Mouse (Mus musculus): ENCODE results near the gene Ogfod3. TPM values are rescaled to one million over a fixed set of nuclear protein-coding genes. Genes with fewer than 3 reads are reported as not detected.
A peak's percentile ranks its signal among the peaks of the same experiment; 100 is the strongest.

Ogfod3 gene
- polyA plus RNA-seq, 1 experiment from 2014 or later, result 17.9 TPM

GRCm38 (mm10) chr11:121138732-121139131 lies 65.8 kb downstream of the Ogfod3 start:
- WGBS (ENCODE audit: insufficient replicate concordance), result 53% methylated on average over 6 of the region's 6 CpGs
- TF ChIP-seq EP300 (IDR thresholded peaks at IDR 0.05; ENCODE audit: low read depth) (no peak), CTCF (IDR thresholded peaks at IDR 0.05; ENCODE audit: low read depth) (peak; percentile 39)

DNA sequence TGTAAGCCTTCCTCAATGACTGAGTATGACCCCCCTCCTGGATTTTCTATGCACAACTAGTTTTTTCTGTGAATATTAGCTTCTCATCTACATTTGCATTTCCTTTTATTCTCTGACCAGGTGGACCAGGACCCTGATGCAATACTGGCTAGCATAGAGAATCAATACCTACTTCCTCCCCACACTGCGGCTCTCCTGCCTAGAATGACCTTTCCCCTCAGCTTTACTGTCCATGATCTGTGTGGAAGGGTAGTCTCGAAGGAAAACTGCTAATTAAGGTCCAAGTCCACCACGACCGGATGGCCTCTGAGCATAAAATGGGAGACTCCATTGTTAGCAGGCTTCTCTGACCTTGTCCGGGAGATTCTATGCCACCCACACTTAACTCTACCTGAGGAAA lies 66.8 kb downstream of the Ogfod3 start:
- Histone ChIP-seq H3K4me2 (ENCODE audit: low read depth, low read length) (no peak overlapping the region), H3K4me3 (ENCODE audit: low read depth, low read length) (no peak overlapping the region), H3K27me3 (ENCODE audit: insufficient read depth, low read length) (no peaks in the 10 kb centered on the region), H3K4me1 (ENCODE audit: insufficient read depth) (peaks cover 5% of the 10 kb centered on the region), H3K9ac (replicated peaks) (no peak overlapping the region), H3K27ac (ENCODE audit: low read depth) (peak overlapping the region; percentile 60), H3K9me3 (ENCODE audit: low read length) (no peaks in the 10 kb centered on the region), H3K36me3 (replicated peaks; ENCODE audit: insufficient read depth, low read length) (no peaks in the 10 kb centered on the region)
- no peak for DNase-seq
- no peak for TF ChIP-seq EP300 (IDR thresholded peaks at IDR 0.05; ENCODE audit: low read depth)
- no peak for TF ChIP-seq CTCF (IDR thresholded peaks at IDR 0.05; ENCODE audit: low read depth)
- ATAC-seq, result peak; percentile 79
- WGBS (ENCODE audit: insufficient replicate concordance), result 52% methylated on average over 5 of the region's 5 CpGs

More at GRCm38 (mm10) chr11:121138732-121139131, 65.8 kb downstream of the Ogfod3 start:
- ATAC-seq, result no peak
- Histone ChIP-seq H3K4me2 (ENCODE audit: low read depth, low read length) (no peak overlapping the region), H3K9me3 (ENCODE audit: low read length) (no peaks in the 10 kb centered on the region), H3K27ac (ENCODE audit: low read depth) (no peak overlapping the region), H3K4me1 (ENCODE audit: insufficient read depth) (peaks cover 10% of the 10 kb centered on the region), H3K27me3 (ENCODE audit: insufficient read depth, low read length) (no peaks in the 10 kb centered on the region), H3K36me3 (replicated peaks; ENCODE audit: insufficient read depth, low read length) (no peaks in the 10 kb centered on the region), H3K4me3 (ENCODE audit: low read depth, low read length) (no peak overlapping the region), H3K9ac (replicated peaks) (no peak overlapping the region)
- DNase-seq, result no peak

GRCm38 (mm10) chr11:121134600-121134999 lies 69.9 kb downstream of the Ogfod3 start:
- no peak for ATAC-seq
- no peaks in the 10 kb centered on the region for H3K9me3 ChIP-seq (ENCODE audit: low read length)
- no peak overlapping the region for H3K9ac ChIP-seq (replicated peaks)
- H3K36me3 ChIP-seq (replicated peaks; ENCODE audit: insufficient read depth, low read length), result no peaks in the 10 kb centered on the region
- no peak for TF ChIP-seq CTCF (IDR thresholded peaks at IDR 0.05; ENCODE audit: low read depth)
- no peak for TF ChIP-seq EP300 (IDR thresholded peaks at IDR 0.05; ENCODE audit: low read depth)
- WGBS (ENCODE audit: insufficient replicate concordance), result 50% methylated on average over 1 of the region's 1 CpGs
- DNase-seq, result no peak
- no peak overlapping the region for H3K27ac ChIP-seq (ENCODE audit: low read depth)
- peaks cover 5% of the 10 kb centered on the region; the same call in 1 of the 2 replicates for H3K4me1 ChIP-seq (ENCODE audit: insufficient read depth)
- H3K4me2 ChIP-seq (ENCODE audit: low read depth, low read length), result no peak overlapping the region
- no peaks in the 10 kb centered on the region for H3K27me3 ChIP-seq (ENCODE audit: insufficient read depth, low read length)
- no peak overlapping the region for H3K4me3 ChIP-seq (ENCODE audit: low read depth, low read length)

DNA sequence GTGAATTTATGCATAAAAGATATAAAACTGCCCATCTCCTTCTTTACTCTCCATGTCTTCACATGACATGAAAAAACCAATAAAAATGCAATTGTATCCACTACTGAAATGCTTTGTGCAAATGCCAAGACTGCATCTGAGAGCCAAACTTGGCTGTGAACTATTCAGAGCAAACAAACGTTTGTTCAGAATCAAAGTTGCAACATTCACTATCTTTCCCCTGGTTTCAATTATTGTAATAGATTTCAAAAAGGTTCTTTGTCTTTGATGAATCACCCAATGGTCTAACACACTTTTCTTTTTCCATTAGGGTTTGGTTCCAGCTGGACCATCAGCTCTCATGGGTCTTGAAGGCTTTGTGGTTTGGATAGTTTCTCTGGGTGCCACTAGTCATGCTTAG lies 74.9 kb downstream of the Ogfod3 start:
- 46% methylated on average over 1 of the region's 1 CpGs for WGBS (ENCODE audit: insufficient replicate concordance)
- Histone ChIP-seq H3K4me3 (ENCODE audit: low read depth, low read length) (no peak overlapping the region), H3K9me3 (ENCODE audit: low read length) (no peaks in the 10 kb centered on the region), H3K4me1 (ENCODE audit: insufficient read depth) (0 out of 2 replicates have a peak, but pooled peaks cover 3% of the 10 kb centered on the region), H3K4me2 (ENCODE audit: low read depth, low read length) (no peak overlapping the region), H3K36me3 (replicated peaks; ENCODE audit: insufficient read depth, low read length) (no peaks in the 10 kb centered on the region), H3K9ac (replicated peaks) (no peak overlapping the region), H3K27me3 (ENCODE audit: insufficient read depth, low read length) (no peaks in the 10 kb centered on the region), H3K27ac (ENCODE audit: low read depth) (no peak overlapping the region)
- DNase-seq, result no peak
- ATAC-seq, result no peak
- no peak for TF ChIP-seq EP300 (IDR thresholded peaks at IDR 0.05; ENCODE audit: low read depth)
- TF ChIP-seq CTCF (IDR thresholded peaks at IDR 0.05; ENCODE audit: low read depth), result no peak

Other genes with a start within 250 kb of the Ogfod3 start
- gene Csnk1d, start 213.4 kb downstream of the Ogfod3 start, polyA plus RNA-seq (2015; fragmentation: Nextera tagmentation; extraction: Ambion mirVana), result 29.9 and 30.0 TPM in 2 replicates
- gene Cd7, start 165.3 kb downstream of the Ogfod3 start, polyA plus RNA-seq (2015; fragmentation: Nextera tagmentation; extraction: Ambion mirVana), result 3.2 and 3.3 TPM in 2 replicates
- 0.05 and 0.23 TPM in 2 replicates for gene Sectm1b, start 141.1 kb downstream of the Ogfod3 start, polyA plus RNA-seq (2015; fragmentation: Nextera tagmentation; extraction: Ambion mirVana)
- 1.7 and 2.0 TPM in 2 replicates for gene Sectm1a, start 123.5 kb downstream of the Ogfod3 start, polyA plus RNA-seq (2015; fragmentation: Nextera tagmentation; extraction: Ambion mirVana)
- 0.05 TPM in 1 of 2 replicates, not detected in the other for gene Tex19.2, start 86.0 kb downstream of the Ogfod3 start, polyA plus RNA-seq (2015; fragmentation: Nextera tagmentation; extraction: Ambion mirVana)
- gene Tex19.1, start 58.6 kb downstream of the Ogfod3 start, polyA plus RNA-seq (2015; fragmentation: Nextera tagmentation; extraction: Ambion mirVana), result not detected in 2 replicates
- gene Uts2r, start 44.4 kb downstream of the Ogfod3 start, polyA plus RNA-seq (2015; fragmentation: Nextera tagmentation; extraction: Ambion mirVana), result not detected in 2 replicates
- 2.3 and 3.2 TPM in 2 replicates for gene Hexdc, start 278 bp downstream of the Ogfod3 start, polyA plus RNA-seq (2015; fragmentation: Nextera tagmentation; extraction: Ambion mirVana)
- 13.3 and 15.0 TPM in 2 replicates for gene Cybc1, start 24.6 kb upstream of the Ogfod3 start, polyA plus RNA-seq (2015; fragmentation: Nextera tagmentation; extraction: Ambion mirVana)
- gene Narf, start 32.5 kb upstream of the Ogfod3 start, polyA plus RNA-seq (2015; fragmentation: Nextera tagmentation; extraction: Ambion mirVana), result 27.8 and 39.1 TPM in 2 replicates
- gene Foxk2, start 55.3 kb upstream of the Ogfod3 start, polyA plus RNA-seq (2015; fragmentation: Nextera tagmentation; extraction: Ambion mirVana), result 2.3 and 2.6 TPM in 2 replicates
- gene Wdr45b, start 149.7 kb upstream of the Ogfod3 start, polyA plus RNA-seq (2015; fragmentation: Nextera tagmentation; extraction: Ambion mirVana), result 16.6 and 16.7 TPM in 2 replicates
- gene Rab40b, start 183.5 kb upstream of the Ogfod3 start, polyA plus RNA-seq (2015; fragmentation: Nextera tagmentation; extraction: Ambion mirVana), result 0.58 and 0.60 TPM in 2 replicates
- gene Fn3krp, start 216.7 kb upstream of the Ogfod3 start, polyA plus RNA-seq (2015; fragmentation: Nextera tagmentation; extraction: Ambion mirVana), result 12.2 and 14.6 TPM in 2 replicates
- gene Fn3k, start 230.2 kb upstream of the Ogfod3 start, polyA plus RNA-seq (2015; fragmentation: Nextera tagmentation; extraction: Ambion mirVana), result 14.6 and 19.2 TPM in 2 replicates
- 20.0 and 21.2 TPM in 2 replicates for gene Tbcd, start 247.2 kb upstream of the Ogfod3 start, polyA plus RNA-seq (2015; fragmentation: Nextera tagmentation; extraction: Ambion mirVana)

All from liver, postnatal 0 days (tissue).